Mouse (Mus musculus): ENCODE measurements around the gene Rpl23a. TPM values are rescaled to one million over a fixed set of nuclear protein-coding genes. Genes with fewer than 3 reads are reported as not detected.
"Not testable (repeated sequence)": the region's sequence is repeated elsewhere in the genome, so short reads cannot be mapped to it uniquely, and the experiment has no call there.

Gene Rpl23a
- total RNA-seq, 1 experiment from 2014 or later = 2,203 TPM

- no peak for ATAC-seq (replicated peaks; ENCODE audit: insufficient number of reproducible peaks, low FRiP score, low TSS enrichment, poor library complexity, severe bottlenecking)
Measured at GRCm38 (mm10) chr11:78189234-78190040, 6.1 kb upstream of the Rpl23a start.

- ATAC-seq (replicated peaks; ENCODE audit: insufficient number of reproducible peaks, low FRiP score, low TSS enrichment, poor library complexity, severe bottlenecking) = no peak
Measured at GRCm38 (mm10) chr11:78188331-78189233, 5.2 kb upstream of the Rpl23a start, which contains the start of gene Rab34. TSS of gene Rab34 (plus strand) at chr11:78188430.

DNA sequence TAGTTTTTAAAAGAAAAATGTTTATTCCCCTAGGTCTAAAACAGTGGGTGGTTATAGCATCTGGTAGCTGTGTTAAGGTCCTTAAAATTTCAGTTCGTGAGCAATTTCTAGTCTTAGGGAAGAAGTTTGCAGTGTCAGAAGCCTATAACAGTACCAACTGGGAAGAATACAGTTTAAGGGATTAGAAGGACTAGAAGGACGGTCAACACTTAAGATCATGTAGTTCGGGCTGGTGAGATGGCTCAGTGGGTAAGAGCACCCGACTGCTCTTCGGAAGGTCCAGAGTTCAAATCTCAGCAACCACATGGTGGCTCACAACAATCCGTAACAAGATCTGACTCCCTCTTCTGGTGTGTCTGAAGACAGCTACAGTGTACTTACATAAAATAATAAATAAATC lies 1.3 kb upstream of the Rpl23a start:
- not testable (repeated sequence) for ATAC-seq (replicated peaks; ENCODE audit: insufficient number of reproducible peaks, low FRiP score, low TSS enrichment, poor library complexity, severe bottlenecking)

GRCm38 (mm10) chr11:78183884-78184514 lies 615 bp upstream of the Rpl23a start:
- no peak for ATAC-seq (replicated peaks; ENCODE audit: insufficient number of reproducible peaks, low FRiP score, low TSS enrichment, poor library complexity, severe bottlenecking)

GRCm38 (mm10) chr11:78182450-78182849 lies 934 bp downstream of the Rpl23a start:
- ATAC-seq (replicated peaks; ENCODE audit: insufficient number of reproducible peaks, low FRiP score, low TSS enrichment, poor library complexity, severe bottlenecking) = no peak

DNA sequence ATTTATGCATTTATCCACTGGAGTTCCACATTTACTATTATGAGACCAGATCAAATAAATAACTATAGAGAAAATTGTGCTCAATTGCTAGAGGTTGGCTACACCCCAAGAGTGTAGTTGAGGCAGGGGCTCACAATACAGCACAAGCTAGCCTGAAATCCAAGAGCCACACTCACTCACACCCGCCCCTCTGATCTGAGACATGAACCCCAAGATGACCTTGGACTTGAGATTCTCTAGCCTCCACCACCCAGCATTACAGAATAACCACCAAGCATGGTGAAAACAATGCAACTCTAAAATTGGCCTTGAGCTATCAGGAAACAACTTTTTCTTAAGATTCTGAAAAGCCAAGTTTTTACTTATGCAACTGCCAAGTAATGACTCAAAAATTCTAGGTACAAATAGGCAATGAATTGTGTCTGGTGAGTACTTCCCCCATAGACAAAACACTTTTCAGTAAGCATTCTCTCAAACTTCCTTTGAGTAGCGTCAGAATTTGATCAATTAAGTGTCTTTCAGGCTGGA lies 1.5 kb downstream of the Rpl23a start:
- no peak for ATAC-seq (replicated peaks; ENCODE audit: insufficient number of reproducible peaks, low FRiP score, low TSS enrichment, poor library complexity, severe bottlenecking)

DNA sequence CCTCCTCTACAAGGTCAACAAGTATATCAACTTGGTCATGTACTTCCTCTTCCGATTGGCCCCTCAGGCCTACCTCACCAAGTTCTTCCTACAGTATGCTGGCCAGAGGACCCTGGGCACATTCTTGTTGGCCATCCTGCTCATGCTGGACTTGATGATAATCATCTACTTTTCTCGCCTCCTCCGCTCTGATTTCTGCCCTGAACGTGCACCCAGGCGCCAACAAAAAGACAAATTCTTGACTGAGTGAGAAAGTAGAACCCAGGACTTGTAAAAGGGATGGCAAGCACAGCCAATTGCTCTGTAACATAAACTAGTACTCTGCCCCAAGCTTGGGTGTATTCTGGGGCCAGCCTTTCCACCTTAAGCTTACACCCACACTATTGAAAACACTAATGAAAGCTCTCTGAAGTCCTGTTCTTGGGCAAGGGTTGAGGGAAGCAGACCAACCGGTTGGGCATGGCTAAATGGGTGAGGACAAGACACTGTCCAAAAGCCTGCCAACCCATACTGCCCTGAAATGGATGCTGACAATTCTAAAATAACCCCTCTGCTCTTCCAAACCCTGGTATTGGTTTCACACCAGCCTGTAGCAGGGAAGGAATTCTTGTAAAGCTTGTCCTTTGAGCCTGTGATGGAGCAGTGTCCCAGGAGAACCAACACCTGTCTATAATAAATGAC lies 3.2 kb downstream of the Rpl23a start:
- ATAC-seq (replicated peaks; ENCODE audit: insufficient number of reproducible peaks, low FRiP score, low TSS enrichment, poor library complexity, severe bottlenecking) = no peak

- ATAC-seq (replicated peaks; ENCODE audit: insufficient number of reproducible peaks, low FRiP score, low TSS enrichment, poor library complexity, severe bottlenecking) = no peak
Measured at GRCm38 (mm10) chr11:78179438-78179999, 3.9 kb downstream of the Rpl23a start.

GRCm38 (mm10) chr11:78178859-78179437 lies 4.4 kb downstream of the Rpl23a start:
- no peak for ATAC-seq (replicated peaks; ENCODE audit: insufficient number of reproducible peaks, low FRiP score, low TSS enrichment, poor library complexity, severe bottlenecking)

GRCm38 (mm10) chr11:78177903-78178858 lies 5.2 kb downstream of the Rpl23a start:
- ATAC-seq (replicated peaks; ENCODE audit: insufficient number of reproducible peaks, low FRiP score, low TSS enrichment, poor library complexity, severe bottlenecking) = peak; percentile 79

DNA sequence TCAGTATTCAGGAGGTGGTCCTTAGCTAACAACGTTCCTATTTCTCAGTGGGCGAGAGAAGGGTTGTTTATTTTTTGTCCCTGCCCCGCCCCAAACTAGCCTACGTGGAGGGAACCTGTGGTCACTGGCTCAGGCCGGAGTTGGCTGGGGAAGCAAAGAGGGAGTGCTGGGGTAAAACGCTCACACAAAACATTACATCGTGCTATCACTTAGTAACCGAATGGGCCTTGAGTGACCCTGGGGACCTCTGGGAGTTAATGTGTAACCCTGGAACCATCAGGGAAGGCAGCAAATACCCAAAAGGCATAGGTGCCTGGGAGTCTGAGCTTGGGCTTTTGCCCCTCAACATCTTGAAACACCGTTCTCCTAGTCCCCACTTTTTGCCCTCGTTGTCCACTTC lies 5.9 kb downstream of the Rpl23a start:
- peak; percentile 15 for ATAC-seq (replicated peaks; ENCODE audit: insufficient number of reproducible peaks, low FRiP score, low TSS enrichment, poor library complexity, severe bottlenecking)

GRCm38 (mm10) chr11:78176905-78177331 lies 6.5 kb downstream of the Rpl23a start:
- ATAC-seq (replicated peaks; ENCODE audit: insufficient number of reproducible peaks, low FRiP score, low TSS enrichment, poor library complexity, severe bottlenecking) = no peak

GRCm38 (mm10) chr11:78176402-78176862 lies 7.0 kb downstream of the Rpl23a start, which contains the start of the genes Nek8 and Tlcd1:
TSS of gene Nek8 (minus strand) at chr11:78176675.
TSS of gene Tlcd1 (plus strand) at chr11:78176711.
- ATAC-seq (replicated peaks; ENCODE audit: insufficient number of reproducible peaks, low FRiP score, low TSS enrichment, poor library complexity, severe bottlenecking) = peak; percentile 65

- ATAC-seq (replicated peaks; ENCODE audit: insufficient number of reproducible peaks, low FRiP score, low TSS enrichment, poor library complexity, severe bottlenecking) = no peak
Measured at GRCm38 (mm10) chr11:78175771-78176401, 7.5 kb downstream of the Rpl23a start.

DNA sequence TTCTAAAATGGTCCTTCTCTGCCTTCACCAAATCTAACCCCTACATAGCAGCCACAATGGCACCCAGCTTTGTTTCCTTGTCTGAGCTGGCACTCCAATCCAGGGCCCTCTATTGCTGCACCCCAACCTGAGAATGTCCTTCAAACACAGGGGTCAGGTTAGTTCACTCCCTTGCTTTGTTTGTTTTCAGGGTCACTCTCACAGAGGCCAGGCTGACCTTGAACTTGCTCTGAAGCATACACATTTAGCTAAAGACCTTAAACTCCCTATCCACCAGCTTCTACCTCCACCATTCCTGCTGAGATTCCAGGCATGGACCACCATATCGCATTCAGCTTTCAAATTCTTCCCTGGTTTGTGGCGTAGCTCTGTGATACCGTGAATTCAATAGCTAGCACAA lies 8.9 kb downstream of the Rpl23a start:
- no peak for ATAC-seq (replicated peaks; ENCODE audit: insufficient number of reproducible peaks, low FRiP score, low TSS enrichment, poor library complexity, severe bottlenecking)

GRCm38 (mm10) chr11:78172748-78173383 lies 10.5 kb downstream of the Rpl23a start:
- ATAC-seq (replicated peaks; ENCODE audit: insufficient number of reproducible peaks, low FRiP score, low TSS enrichment, poor library complexity, severe bottlenecking) = no peak

Measured in monocyte, adult 5-6 weeks (primary cell).